Mouse (Mus musculus): Measurements from ENCODE around the gene Nos1ap.

- TF ChIP-seq CTCF (IDR thresholded peaks at IDR 0.05; ENCODE audit: low read depth): no peak
- TF ChIP-seq EP300 (IDR thresholded peaks at IDR 0.05; ENCODE audit: low read depth): no peak
These were observed 108.6 kb downstream of the Nos1ap start for GRCm38 (mm10) chr1:170481093-170481492.

All from liver, postnatal 0 days (tissue).